20 mouse cellular contexts compared by ENCODE assay signal in the genomic region with DNA sequence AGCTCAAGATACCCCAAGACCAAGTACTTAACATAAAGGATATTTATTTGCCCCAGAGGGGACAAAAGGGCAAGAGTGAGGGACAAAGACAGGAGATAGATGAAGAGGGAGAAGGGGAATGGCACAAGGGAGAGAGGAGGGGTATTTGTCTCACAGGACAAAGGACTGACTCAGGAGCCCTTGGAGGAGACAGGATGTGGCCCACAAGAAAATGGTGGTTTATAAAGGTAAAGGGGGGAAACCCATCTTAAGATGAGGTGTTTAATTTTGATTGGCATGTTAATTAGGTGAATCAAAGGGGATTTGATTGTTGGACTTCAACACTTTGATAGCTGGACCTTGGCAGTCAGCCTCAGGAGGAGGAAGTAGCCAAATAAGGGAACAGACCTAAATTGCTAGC.
"Had no signal": no experiment of that assay in that cellular context is flagged by ENCODE, and none has a peak within 500 bp of the region (broad histone marks: within the 10 kb centered on the region; RNA-seq: fewer than 3 reads in every experiment).

No protein-coding gene starts in this region.

- DNase-seq: liver, postnatal 0 days; lung, adult 2 months; lung, postnatal 14 days; lung, postnatal 36 days; retina, postnatal 1 day; right cerebral cortex, adult 18-20 months; spleen, adult 18-20 months; thymus, adult 18-20 months; thymus, postnatal 14 days; thymus, postnatal 36 days had no signal

- H3K4me3 ChIP-seq: liver, embryonic 15.5 days; lung, embryonic 15.5 days; megakaryocyte, embryonic 14.5 days; midbrain, embryonic 13.5 days; midbrain, embryonic 15.5 days; neural tube, embryonic 13.5 days; neural tube, embryonic 15.5 days had no signal

- H3K4me2 ChIP-seq: liver, embryonic 15.5 days; lung, embryonic 15.5 days; midbrain, embryonic 11.5 days; midbrain, embryonic 13.5 days; midbrain, embryonic 15.5 days; neural tube, embryonic 13.5 days; neural tube, embryonic 15.5 days had no signal

- H3K9me3 ChIP-seq: liver, embryonic 15.5 days; lung, embryonic 15.5 days; megakaryocyte, embryonic 14.5 days; midbrain, embryonic 13.5 days; midbrain, embryonic 15.5 days; neural tube, embryonic 13.5 days; neural tube, embryonic 15.5 days had no signal

- ATAC-seq: liver, postnatal 0 days; lung, postnatal 0 days; midbrain, embryonic 13.5 days; midbrain, embryonic 15.5 days had no signal

- H3K4me1 ChIP-seq: liver, embryonic 15.5 days; lung, embryonic 15.5 days; megakaryocyte, embryonic 14.5 days; midbrain, embryonic 13.5 days; midbrain, embryonic 15.5 days; neural tube, embryonic 13.5 days; neural tube, embryonic 15.5 days had no signal

- H3K36me3 ChIP-seq: liver, embryonic 15.5 days; lung, embryonic 15.5 days; midbrain, embryonic 13.5 days; midbrain, embryonic 15.5 days; neural tube, embryonic 13.5 days; neural tube, embryonic 15.5 days had no signal

- H3K27me3 ChIP-seq: liver, embryonic 15.5 days; lung, embryonic 15.5 days; megakaryocyte, embryonic 14.5 days; midbrain, embryonic 13.5 days; midbrain, embryonic 15.5 days; neural tube, embryonic 13.5 days; neural tube, embryonic 15.5 days had no signal

- H3K27ac ChIP-seq: liver, embryonic 15.5 days; lung, embryonic 15.5 days; macrophage; midbrain, embryonic 13.5 days; midbrain, embryonic 15.5 days; neural tube, embryonic 13.5 days; neural tube, embryonic 15.5 days had no signal

- H3K9ac ChIP-seq: liver, embryonic 15.5 days; liver, postnatal 0 days; lung, embryonic 15.5 days; midbrain, embryonic 13.5 days; midbrain, embryonic 15.5 days; neural tube, embryonic 13.5 days; neural tube, embryonic 15.5 days had no signal
